Mouse (Mus musculus) left cerebral cortex, adult 2 months (tissue): Measurements from ENCODE around the gene Alox5ap. TPM values are rescaled to one million over a fixed set of nuclear protein-coding genes. Genes with fewer than 3 reads are reported as not detected.
A peak's percentile ranks its signal among the peaks of the same experiment; 100 is the strongest.

ENCODE experiments used
- DNase-seq, 2 experiments: peaks; one replicate each; pipeline ENCODE4 v3.0.0; 2021 to 2022; ENCODE audit warnings: low spot score in 2 of 2, mixed read lengths in 1 of 2; ENCODE audit errors: extremely low spot score in 1 of 2
- H3K27ac ChIP-seq: fragments of 200-600 bp; 2 replicates; pipeline ENCODE4 v1.8.1; 2022
- H3K4me3 ChIP-seq: fragments of 200-600 bp; 2 replicates; pipeline ENCODE4 v1.8.1; 2022
- CTCF ChIP-seq: fragments of 200-600 bp; IDR thresholded peaks from 2 replicates; pipeline ENCODE4 v1.8.1; 2022; ENCODE audit warnings: antibody characterized with exemption, mild to moderate bottlenecking, moderate library complexity
- intact Hi-C: fragments of 180-260 bp; cut with DNase I; formaldehyde crosslinking; loops from one replicate; pipeline ENCODE4 v1.15.1; 2025
- total RNA-seq, 2 experiments: library from RNA; stranded (reverse); gene quantifications; 2 replicates each; pipeline ENCODE4 v1.2.3; 2021

Alox5ap gene
- total RNA-seq, 2 experiments from 2014 or later, result 10.0 to 12.2 TPM

DNA sequence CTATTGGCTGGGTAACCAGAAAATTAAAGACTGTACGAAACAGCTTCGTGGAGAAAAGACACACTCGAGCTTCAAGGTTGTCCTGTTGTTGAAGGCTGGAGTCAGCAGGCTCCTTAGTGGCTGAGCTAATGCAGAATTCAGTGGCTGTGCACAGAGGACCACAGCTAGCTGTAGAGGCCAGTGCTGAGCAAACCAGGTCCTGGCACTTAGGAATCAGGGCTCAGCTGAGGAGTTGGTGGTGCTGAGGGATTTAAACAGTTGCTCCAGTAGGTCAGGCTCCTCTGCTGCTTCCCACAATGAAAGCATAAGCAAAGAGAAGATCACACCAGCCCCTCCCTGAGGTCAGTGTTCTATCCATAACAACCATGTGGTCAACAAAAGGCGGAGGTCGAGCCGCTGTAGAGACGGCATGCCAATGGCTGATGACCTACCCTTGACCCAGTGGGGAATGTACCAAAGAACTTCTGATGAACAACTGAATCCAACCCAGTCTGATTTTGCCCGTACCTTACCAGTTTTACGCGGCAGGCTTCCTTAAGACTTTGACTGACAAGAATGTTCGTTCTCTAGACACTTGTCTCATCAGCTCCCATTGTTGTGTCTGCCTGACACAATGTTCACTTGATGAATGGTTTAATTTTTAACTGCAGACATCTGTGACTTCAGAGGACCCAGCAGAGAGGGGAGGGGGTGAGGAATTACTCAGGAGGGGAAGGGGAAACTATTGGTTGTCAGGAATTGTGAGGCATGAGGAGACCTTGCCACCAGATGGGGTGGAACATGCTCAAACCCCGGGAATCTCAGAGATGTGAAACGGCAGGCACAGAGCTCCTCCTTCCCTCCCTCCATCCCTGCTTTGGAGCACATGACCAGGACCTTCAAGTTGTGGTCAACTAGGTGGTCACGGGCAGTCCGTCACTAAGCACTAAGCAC is 57.6 kb downstream of the Alox5ap start:
- no peak for DNase-seq
- no peak for TF ChIP-seq CTCF
- intact Hi-C loops, result no loop called here
- Histone ChIP-seq H3K4me3 (no peak overlapping the region), H3K27ac (peak overlapping the region; percentile 36; the same call in 1 of the 2 replicates)

DNA sequence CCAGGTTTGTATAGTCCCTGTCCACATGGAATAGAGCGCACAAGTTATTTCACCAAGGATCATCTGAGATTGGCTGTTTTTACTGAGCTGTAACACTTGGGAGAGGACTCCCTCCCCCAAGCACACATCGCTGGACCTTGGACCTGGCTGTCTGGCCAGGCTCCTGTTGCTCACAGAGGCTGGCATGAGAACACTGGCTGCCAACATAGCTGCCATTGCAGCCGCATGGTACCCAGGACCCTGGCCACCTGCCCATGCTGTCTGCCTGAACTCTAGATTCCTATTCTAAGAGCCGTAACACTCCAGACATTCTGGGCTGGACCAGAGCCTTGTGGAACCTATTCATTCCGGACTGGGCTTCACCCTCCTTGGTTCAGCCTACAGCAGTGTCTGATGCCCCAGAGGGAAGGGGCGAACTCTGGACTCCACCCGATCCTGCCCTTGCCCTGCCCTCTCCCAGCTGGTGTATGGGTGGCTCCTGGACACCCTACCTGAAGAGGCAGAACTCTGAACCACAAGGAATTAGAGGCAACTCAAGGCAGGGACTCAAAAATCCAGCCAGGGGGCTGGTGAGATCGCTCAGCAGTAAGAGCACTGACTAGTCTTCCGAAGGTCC is 58.5 kb downstream of the Alox5ap start:
- no peak for TF ChIP-seq CTCF
- Histone ChIP-seq H3K4me3 (no peak overlapping the region), H3K27ac (no peak overlapping the region)
- intact Hi-C loops, result no loop called here
- DNase-seq, result no peak

DNA sequence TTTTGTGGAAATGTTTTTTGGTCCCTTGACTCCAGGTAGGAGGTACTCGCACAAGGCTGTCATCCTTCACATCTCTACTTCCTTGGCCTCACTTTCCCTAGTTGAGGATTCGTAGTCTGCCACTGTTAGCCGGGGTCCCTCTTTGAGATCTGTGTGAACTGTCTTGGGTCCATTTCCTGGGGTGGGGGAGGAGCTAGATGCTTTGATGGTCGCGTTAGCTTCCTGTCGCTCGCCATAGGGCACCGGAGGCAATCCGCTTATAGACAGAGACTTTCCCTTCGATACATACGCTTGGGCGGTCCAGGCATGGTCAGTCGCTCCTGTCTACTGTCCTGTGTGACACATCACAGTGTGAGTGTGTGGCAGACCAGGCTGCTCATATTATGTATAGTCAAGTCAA is 60.2 kb downstream of the Alox5ap start:
- DNase-seq, result no peak
- no peak overlapping the region for H3K4me3 ChIP-seq
- no peak overlapping the region for H3K27ac ChIP-seq
- intact Hi-C loops, result no loop called here
- TF ChIP-seq CTCF, result no peak

DNA sequence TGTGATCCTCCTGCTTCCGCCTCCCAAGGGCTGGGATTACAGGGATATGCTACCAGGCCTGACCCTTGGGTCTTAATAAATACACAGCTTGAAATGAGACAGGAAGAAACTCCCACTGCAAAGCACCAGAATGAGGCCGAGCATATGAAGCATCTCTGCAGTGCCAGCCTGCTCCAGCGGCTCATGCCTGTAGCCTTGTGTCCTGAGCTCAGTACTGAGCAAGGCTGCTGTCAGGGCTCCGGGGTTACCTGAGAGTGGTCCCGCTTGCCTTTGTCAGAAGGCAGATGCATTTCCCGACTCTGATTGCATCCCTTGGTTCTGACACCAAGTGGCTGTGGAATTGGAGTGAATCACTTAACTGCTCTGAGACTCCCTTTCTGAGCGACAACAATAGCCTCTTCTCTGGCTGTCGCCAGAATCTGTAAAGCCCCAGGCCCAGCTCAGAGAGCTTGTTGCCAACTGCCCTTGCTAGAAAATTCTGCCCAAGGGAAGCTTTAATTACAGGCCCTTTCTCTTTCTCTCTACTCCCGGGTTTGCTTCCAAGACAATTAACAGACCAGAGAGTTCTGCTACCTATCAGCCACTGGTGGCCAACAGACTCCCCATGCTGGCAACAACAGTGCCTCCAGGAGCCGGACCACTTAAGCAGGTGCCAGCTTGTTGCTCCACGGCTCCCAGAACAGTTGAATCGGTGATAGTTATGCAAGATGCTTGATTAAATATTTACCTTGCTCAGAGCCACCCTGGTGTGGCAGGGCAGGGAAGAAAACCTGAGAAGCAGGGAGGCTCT is 64.7 kb downstream of the Alox5ap start:
- no peak for TF ChIP-seq CTCF
- no peak for DNase-seq
- H3K4me3 ChIP-seq, result no peak overlapping the region
- intact Hi-C loops, result no loop called here
- H3K27ac ChIP-seq, result no peak overlapping the region

DNA sequence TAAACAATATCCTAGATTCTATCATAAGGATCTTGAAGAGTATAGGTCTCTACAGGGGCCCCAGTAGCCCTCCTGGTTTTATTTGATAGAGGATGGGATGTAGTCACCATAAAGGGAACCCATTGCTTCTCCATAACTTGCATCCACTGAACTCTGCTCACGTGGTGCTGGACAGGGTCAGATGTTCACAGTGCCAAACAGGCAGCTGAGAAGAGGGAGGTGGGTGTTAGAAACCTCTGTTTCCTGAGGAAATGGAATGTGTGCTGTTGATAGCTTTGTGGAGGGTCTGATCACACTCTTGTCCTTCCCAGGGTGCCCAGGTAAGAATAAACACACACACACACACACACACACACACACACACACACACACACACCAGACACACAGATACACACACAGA is 66.0 kb downstream of the Alox5ap start:
- no peak for DNase-seq
- Histone ChIP-seq H3K27ac (no peak overlapping the region), H3K4me3 (no peak overlapping the region)
- no peak for TF ChIP-seq CTCF
- intact Hi-C loops, result no loop called here

DNA sequence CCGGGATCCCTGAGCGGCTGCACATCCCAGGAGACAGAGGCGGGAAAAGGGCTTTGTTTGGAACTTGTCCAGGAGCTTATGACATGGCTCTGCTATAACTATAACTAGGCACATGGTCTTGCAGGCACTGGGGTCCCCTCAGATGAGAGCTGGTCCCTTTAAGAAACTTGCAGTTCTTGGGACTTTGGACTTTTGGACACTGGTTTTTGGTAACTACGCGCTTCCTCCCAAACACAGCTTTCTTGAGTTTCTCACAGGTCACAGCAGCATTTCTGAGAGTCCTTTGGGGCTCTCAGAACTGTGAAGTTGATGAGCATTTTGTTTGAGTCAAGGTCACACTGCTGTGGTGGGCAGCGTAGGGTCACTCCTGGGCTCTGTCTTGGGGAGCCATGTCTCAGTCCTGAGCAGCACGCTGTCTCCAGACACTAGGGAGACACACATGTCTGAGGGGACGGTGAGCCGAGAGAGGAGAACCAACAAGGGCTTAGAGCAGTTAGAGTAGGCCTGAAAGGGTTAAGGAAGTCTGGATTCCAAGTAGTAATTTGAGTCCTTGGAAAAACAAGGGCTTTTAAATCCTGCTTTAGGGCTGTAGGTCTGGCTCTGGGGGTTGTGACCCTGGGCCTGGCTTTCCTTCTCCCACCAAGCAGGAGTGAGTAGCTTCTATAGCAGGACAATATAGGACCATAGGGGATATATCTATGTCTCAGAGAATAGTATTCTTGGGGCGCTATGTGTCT is 67.0 kb downstream of the Alox5ap start:
- no peak for TF ChIP-seq CTCF
- no peak overlapping the region for H3K4me3 ChIP-seq
- no peak for DNase-seq
- H3K27ac ChIP-seq, result no peak overlapping the region
- intact Hi-C loops, result no loop called here

DNA sequence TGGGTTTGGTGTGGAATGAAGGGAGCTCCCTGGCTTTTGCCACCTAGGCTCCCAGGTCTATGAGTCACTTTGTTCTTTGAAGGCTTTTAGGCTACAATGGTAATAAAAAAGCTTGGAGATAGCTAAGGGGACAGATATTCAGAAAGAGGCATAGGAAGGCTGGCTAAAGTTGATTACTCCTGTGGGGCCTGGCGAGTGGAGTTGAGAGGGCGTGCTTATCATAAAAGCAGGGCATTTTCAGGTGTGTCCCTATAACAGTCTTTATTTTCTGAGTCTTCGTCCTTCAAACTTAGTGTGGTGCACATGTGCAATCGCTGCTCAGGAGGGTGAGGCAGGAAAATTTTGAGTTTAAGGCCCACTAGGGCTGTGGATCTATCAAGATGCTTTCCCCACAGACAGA is 68.2 kb downstream of the Alox5ap start:
- intact Hi-C loops, result no loop called here
- DNase-seq, result no peak
- H3K27ac ChIP-seq, result no peak overlapping the region
- no peak overlapping the region for H3K4me3 ChIP-seq
- no peak for TF ChIP-seq CTCF

DNA sequence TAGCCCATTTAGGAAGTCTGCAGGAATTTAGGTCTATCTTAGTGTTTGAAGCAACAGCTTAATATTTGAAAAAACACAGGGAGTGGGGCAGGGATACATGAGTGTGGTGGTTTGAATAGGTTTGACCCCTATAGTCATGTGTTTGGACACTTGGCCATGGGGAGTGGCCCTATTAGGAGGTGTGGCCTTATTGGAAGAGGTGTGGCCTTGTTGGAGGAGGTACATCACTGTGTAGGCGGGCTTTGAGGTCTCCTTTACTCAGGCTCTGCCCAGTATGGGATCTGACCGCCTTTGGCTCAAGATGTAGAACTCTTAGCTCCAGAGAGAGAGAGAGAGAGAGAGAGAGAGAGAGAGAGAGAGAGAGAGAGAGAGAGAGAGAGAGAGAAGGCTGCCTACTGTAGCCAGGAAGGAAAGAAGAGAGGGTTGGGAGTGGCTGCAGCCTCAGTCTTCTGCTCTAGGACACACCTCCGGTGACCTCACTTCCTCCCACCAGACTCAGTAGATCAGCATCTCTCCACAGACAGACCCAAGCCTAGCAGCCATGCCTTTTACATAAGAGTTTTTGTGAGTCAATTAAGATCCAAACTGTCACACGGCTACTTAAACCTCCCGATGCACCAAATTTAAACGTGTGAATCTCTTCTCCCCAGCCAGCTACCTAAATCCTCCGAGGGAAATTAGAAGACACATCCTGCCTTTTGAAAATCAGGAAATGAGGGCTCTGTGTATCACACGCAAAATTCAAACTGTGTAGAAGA is 69.6 kb downstream of the Alox5ap start:
- no peak for TF ChIP-seq CTCF
- intact Hi-C loops, result loop anchor here (2.0 kb wide), 1 partner anchor 47 kb away; no protein-coding TSS in a partner anchor
- Histone ChIP-seq H3K27ac (peak overlapping the region; percentile 83), H3K4me3 (no peak overlapping the region)
- DNase-seq, result peak in 1 of 2 experiments; percentile 39

DNA sequence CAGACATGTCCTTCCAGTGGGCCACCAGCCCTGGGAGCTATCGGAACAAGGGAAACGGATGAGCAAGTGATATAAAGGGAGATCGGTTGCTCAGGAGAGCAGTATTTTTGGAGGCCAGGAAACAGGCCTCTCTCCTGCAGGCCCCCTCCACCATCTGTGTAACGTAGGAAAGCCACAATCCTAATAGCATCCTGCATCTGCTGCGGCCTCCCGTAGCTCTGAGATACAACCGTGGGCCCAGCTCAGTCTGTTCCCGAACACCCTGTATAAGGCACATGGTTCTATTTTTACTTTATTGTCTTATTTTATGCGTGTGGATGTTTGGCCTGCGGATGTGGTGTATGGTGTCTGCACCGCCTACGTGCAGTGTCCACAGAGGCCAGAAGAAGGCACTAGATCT is 70.4 kb downstream of the Alox5ap start:
- Histone ChIP-seq H3K27ac (peak overlapping the region; percentile 83), H3K4me3 (no peak overlapping the region)
- intact Hi-C loops, result loop anchor here (1.0 to 5.0 kb wide), 5 partner anchors 48 to 523 kb away; partner anchors contain the start of genes Hmgb1 and Uspl1
- peak; percentile 20 for TF ChIP-seq CTCF
- DNase-seq, result peak in 1 of 2 experiments; percentile 30

DNA sequence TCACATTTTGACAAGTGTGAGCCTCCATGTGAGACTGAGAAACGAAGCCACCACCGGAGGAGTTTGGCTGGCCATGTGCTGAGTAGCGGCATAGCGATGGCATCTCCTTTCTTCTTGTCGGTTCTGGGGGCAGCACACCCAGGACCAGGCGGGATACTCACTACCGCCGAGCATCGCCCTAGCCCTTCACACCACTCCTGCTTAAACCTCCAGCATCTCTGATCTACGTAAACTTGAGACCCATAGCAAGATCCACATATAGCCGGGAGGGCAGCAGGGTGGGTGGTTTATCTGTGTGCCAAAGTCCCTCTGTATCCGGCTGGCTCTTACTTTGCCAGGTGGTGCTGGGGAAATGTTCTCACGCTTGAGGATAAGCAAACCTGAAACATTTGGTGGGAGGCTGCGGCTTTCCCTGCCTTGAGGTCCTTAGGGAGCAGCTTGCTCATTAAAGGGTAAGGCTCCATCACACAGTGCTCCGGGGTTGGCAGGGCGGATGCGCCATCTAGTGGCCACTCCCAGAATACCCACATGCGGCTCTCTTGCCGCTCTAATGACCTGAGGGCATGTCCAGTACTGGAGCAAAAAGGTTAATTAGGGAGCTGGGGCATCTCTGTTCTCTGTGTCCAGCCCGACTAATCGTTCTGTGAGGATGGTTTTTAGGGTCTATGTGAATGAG is 71.1 kb downstream of the Alox5ap start:
- peak; percentile 96 for TF ChIP-seq CTCF
- Histone ChIP-seq H3K27ac (peak overlapping the region; percentile 83), H3K4me3 (no peak overlapping the region)
- intact Hi-C loops, result loop anchor here (1.0 to 5.0 kb wide), 7 partner anchors 49 to 523 kb away; partner anchors contain the start of genes Hmgb1 and Uspl1
- DNase-seq, result peak; percentile 79 to 84
